Mouse (Mus musculus) MN1 (cell line): ENCODE measurements around the gene Oit3.
A peak's percentile ranks its signal among the peaks of the same experiment; 100 is the strongest.

Source experiments
- DNase-seq: peaks from one replicate; pipeline ENCODE4 v3.0.0-alpha.2; 2016; ENCODE audit warnings: low spot score

Gene Oit3

DNA sequence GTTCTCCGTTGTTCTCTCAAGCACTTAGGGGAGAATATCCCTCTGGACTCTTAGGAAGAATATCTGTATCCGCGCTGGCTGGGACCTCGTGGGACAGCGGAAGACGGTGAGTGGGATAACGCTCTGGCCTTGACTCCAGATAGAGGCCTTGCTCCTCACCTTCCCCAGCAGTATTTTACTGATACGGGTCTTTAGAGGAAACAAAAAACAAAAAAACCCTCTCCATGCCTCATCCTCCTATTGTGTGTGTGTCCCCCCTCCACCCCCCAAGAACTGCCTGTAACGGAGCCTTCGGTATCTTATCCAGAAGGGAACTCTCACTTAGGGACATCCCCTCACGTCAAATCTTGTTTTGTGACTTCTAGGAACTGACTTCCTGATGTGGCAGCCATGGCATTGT lies at the start of gene Oit3:
TSS of gene Oit3 (minus strand) at position 44 of the 400 bp plus-strand sequence.
- DNase-seq, result no peak

DNA sequence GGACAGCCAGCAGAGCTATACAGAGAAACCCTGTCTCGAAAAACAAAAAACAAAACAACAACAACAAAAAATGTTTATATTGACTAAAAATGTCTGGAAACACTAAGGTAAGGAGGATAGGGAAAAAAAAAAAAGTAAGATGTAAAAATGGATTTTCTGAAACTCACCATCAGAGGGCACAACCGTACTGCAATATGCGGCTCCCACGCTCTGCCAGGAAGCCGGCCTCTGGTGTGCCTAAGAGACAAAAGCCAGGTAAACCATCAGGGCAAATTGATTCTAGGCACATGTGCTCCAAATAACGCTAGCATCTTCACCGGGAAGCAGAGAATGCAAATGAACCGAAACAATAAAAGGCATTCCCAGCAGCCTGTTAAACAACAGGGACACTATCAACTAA lies 49.3 kb upstream of the Oit3 start:
- no peak for DNase-seq

- DNase-seq, result no peak
Observed at GRCm38 (mm10) chr10:59489411-59489810, 47.8 kb upstream of the Oit3 start.

DNA sequence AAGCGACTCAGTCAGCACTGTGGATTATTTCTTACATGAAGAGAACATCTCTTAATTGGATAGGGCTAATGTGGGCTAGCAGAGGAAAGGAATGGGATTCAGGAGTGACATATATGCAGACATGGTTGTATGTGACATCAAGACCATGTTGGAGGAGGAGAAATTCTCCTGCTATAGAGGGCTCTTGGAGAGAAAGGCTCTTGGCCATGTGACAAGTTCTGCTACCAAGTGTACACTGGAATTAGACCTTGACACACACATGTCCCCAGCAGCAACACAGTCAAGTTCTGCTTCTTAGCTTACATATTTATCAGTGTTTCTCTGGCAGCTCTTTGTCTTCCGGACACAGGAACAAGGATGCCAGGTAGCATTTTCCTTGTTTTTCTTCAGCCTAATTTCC lies 45.8 kb upstream of the Oit3 start:
- DNase-seq, result no peak

DNA sequence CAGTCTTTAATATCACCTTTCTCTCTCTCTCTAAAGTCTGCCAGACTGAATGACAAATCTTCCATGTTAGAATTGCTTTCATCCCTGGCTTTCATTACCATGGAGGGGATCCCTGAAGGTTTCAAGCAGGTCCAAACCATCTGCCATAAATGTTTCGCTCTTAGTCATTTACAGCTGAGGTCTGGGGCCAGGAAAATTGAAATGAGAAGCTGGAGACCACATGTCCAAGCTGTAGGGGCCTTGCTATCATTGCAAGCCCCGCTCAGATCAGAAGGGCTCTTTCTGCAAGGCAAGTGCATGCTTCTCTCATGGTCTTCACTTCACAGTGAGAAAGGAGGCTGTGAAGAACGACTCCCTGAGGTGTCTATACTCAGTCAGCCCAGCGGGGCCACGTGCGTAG lies 42.7 kb upstream of the Oit3 start:
- no peak for DNase-seq

DNA sequence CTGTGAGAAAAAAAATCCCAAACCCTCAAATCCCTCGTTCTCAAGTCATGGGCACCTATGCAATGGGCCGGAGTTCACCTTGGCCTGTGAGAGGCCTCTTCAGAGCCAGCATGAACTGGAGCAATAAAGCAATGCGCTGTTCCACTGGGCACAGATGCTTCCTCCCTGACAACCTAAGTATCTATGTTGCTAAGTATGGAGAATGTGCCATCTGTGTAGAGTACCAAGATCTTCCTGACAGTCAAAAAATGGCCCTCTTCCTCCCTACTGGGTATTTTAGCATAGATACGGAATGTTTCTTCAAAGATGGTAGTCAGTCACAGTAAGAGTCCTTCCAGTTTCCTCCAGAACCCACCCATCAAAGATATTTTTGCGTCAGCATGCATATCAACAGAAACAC lies 39.8 kb upstream of the Oit3 start:
- no peak for DNase-seq

DNA sequence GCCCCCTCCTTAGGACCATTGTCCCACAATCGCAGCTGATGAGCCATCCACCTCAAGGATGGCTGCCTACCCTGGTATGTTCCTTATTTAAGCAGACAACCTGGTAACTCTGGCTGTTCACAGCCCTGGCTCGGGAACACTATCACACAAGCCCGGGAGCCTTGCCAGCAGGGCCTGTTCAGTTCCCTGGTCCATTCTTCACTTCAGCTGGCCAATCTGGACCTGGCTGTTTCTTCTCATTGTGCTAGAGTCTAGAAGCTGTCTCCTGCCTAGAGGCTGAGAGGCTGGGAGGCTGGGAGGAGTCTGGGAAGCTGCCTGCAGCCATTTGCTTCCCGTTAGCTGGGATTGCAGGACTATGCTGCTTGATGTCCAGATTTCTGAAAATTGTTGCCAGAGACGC lies 28.9 kb upstream of the Oit3 start:
- no peak for DNase-seq

DNA sequence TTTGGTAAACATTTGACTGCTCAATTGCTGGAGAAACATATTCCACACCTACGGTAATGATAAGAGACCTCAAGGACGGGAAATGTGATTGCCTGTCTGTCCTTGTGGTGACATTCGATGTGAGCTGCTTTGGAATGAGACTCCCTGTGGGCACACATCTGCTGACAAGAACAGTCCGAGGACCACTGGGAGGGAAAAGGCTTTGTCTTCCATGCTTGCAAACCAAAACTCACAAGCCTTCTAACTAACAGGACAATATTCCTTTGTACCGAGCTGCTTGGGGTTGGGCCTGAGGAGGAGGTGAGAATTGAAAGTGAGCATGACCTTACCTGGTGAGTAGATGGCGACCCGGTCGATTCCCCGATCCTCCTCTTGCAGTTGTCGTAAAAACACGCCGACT lies 25.7 kb upstream of the Oit3 start:
- no peak for DNase-seq

GRCm38 (mm10) chr10:59466626-59467025 lies 25.0 kb upstream of the Oit3 start:
- DNase-seq, result no peak

DNA sequence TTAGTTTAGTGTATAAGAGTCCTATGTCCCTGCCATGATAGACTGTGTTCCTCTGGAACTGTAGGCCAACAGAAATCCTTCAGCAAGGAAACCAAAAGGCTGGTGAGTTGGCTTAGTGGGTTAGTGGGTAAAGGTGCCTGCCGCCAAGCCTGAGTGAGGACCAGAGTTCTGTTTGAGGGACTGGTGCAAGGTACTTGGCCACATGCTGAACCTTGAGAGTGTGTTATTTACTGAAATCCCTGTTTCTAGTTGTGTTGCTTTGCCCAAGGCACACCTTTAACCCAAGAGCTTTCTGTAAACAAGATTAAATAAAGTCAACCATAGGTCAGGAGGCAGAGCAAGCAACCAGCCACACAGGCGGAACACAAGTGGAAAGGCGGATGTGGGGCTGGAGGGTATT lies 24.0 kb upstream of the Oit3 start:
- no peak for DNase-seq

- no peak for DNase-seq
Observed at GRCm38 (mm10) chr10:59462307-59462706, 20.7 kb upstream of the Oit3 start.

DNA sequence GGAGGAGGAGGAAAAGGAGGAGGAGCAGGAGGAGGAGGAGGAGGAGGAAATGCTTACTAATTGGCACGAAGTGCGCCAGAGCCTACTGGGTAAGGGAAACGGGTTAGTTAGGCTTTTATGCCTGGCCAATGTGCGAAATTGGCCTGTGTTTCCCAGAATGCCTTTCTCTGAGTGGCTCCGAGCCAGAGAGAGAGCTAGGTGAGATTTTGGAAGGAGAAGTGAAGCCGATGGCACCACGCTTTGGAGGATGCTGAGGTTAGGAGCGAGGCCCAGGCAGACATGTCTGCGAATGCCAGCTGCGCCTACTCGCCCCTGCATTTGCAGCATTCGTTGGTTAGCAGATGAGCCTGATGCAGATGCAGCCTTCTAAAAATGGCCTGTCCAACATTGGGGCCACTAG lies 18.2 kb upstream of the Oit3 start:
- DNase-seq, result no peak

DNA sequence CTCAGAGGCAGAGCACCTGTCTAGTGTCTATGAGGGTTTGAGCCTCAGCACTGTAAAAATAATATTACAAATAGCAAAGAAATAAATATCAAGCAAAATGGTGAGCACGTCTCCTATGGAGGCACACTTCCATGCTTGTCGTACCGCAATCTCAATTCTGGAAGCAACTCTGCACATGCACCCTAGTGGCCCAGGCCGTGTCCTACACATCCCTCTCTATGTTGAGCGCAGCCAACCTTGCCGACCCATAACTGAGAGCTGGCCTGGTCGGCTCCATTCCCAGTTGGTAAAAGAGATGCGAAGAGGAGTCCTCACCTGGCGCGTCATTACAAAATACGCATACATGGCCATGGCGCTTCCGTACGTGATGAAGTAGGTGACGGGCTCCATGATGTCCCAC lies 13.1 kb upstream of the Oit3 start:
- no peak for DNase-seq

- peak; percentile 78 for DNase-seq
Observed at GRCm38 (mm10) chr10:59451839-59452238, 10.3 kb upstream of the Oit3 start.

DNA sequence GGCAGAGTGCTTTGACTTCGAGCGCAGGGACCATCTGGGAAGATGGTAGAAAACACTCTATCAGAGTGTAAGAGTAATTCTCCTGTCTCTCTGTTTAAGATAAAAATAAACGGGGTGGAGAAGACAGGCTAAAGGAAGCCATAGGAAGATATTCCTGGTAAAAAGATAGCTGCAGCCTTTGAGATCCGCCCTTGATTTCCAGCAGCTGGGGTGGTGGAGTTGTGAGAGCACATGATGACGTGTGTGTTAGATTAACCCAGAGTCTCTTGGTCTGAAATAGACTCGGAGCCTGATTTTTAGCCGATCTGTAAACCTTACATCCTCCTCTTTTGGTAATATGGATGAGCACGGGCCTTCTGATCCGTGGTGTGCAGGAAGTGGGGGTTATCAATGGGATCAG lies 6.0 kb upstream of the Oit3 start:
- no peak for DNase-seq

- no peak for DNase-seq
Observed at GRCm38 (mm10) chr10:59446911-59447437, 5.4 kb upstream of the Oit3 start.

DNA sequence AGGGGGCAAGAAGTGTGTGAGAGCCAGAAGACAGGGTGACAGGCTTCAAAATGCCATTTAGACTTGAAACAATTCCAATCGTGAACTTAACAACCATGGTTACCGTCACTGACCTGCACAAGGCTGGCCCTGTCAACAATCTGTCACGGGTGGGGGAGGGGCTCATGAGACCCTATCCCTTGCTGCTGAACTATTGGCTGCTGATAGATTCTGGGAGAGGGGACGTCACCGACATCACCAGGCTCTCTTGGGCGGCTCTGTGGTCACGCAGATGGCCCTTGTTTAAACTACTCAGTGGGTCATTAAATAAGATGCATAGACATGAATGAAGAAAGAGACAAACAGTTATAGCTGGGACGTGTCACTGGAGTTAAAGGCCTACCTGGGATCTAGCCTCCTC lies 3.1 kb upstream of the Oit3 start:
- no peak for DNase-seq

- no peak for DNase-seq
Observed at GRCm38 (mm10) chr10:59444106-59444505, 2.5 kb upstream of the Oit3 start.

DNA sequence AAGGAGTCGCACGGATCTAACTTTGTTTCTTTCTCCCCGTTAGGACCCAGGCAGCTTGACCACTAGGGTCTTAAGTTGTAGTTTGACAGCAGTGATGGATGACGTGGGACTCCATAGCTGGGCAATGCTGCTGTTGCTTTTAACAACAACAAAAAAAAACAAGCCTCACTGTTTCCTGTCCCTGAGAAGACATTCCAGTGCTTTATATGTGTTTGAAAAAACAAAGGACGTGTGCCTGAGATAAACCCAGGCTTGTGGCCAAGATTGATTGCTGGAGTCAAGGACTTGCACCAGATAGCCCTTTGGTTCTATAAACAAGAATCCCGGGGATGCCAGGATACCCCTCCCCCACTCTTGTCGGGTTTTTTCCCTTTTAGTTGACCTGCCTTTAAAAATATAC lies 1.6 kb upstream of the Oit3 start:
- DNase-seq, result no peak

DNA sequence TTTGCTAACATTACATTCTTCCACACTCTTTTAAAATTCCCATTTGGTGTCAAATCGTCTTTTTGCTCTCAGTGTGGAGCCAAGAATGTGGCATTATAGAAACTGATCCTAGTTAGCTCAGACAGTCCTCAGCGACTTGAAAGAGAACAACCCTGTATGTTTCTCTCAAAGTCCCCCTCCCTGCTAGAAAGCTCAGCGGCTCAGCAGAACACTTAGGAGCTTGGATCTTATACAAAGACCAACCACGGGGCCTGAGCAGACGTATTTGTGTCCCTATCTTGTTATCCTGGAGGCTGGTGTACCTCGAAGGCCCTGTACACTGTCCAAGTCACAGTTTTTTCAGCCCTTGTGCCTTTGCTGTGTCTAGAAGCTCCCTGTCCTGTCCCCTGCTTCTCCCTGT lies 1.4 kb downstream of the Oit3 start:
- no peak for DNase-seq

GRCm38 (mm10) chr10:59439508-59439931 lies 2.1 kb downstream of the Oit3 start:
- no peak for DNase-seq

GRCm38 (mm10) chr10:59438651-59439050 lies 2.9 kb downstream of the Oit3 start:
- no peak for DNase-seq

- no peak for DNase-seq
Observed at GRCm38 (mm10) chr10:59435746-59436145, 5.8 kb downstream of the Oit3 start.

DNA sequence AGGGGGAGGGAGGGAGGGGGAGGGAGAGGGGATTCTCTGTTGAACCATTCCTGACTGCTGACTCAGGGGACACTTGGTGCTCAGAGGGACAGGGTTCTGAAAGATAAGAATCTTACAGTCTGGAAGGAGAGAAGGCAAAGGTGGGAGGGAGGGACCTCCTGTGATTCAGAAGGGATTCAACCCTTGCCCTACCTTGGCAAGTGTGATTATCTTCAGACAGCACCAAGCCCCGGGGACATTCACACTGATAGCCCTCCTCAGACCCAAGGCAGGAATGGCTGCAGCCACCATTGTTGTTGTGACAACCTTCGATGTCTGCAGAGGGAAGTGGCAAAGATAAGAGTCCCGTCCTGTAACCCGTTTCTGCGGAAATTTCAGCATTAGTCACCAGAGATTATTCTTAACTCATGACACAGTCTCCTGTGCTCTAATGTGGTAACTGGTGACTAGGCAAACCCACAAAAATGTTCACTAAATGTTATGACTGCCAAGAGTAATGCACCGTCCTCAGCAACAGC lies 10.8 kb downstream of the Oit3 start:
- DNase-seq, result peak; percentile 60
